Mouse (Mus musculus): ENCODE measurements around the gene Camsap2.

Gene Camsap2

GRCm38 (mm10) chr1:136223758-136224342 lies 122.1 kb downstream of the Camsap2 start:
- DNase-seq (ENCODE audit: low read depth, low spot score), result no peak

- DNase-seq (ENCODE audit: low read depth, low spot score), result no peak
Measured at GRCm38 (mm10) chr1:136222386-136222785, 123.5 kb downstream of the Camsap2 start.

DNA sequence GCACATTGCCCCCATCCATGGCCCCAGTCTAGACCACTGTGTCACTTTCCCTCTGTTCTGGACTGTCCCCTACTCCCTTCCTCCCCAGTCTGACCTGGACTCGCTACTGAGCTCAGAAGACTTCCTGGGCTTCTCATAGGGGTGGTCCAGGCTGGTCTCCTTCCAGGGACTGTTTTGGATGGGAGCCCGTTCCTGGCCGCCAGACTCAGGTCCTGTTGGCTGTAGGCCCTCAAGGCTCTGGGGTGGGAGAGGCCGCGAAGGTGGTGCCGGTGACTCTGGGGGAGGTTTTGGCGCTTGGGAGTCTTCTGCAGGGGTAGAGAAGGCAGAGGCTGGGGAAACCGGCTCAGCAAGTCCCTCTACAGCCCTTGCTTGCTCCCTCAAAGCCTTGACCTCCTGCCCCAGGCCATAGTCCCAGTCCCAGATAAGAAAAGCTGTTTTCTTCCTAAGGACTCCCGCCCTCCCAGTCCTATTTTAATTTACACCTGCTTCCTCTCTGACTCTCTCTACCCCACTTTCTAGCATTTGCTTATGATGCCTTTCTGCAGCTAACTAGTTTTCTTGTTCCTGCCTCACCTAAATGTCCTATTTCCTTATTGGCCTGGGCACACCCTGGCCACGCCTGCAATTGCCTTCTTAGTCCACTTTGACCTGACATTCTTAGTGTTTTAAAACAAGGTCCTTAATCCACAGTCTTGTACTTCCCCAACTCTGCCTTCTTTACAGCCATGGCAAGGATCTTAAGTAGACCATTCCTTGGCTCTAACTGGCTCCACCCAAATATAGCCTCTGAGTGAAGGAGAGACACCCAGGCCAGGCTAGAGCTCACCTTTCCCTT lies 125.7 kb downstream of the Camsap2 start:
- no peak for DNase-seq (ENCODE audit: low read depth, low spot score)

Measured in A20 (cell line).